Mouse (Mus musculus): ENCODE data around the gene Lrrc4. TPM values are rescaled to one million over a fixed set of nuclear protein-coding genes. Genes with fewer than 3 reads are reported as not detected.

The Lrrc4 gene
- polyA plus RNA-seq, 1 experiment from 2014 or later = 7.5 TPM

- H3K36me3 ChIP-seq (ENCODE audit: control insufficient read depth, insufficient read depth, low read length) = no peaks in the 10 kb centered on the region
- no peaks in the 10 kb centered on the region for H3K4me1 ChIP-seq (ENCODE audit: control insufficient read depth, insufficient read depth, low read length)
- no peak overlapping the region for H3K27ac ChIP-seq (replicated peaks; ENCODE audit: low read depth, low read length)
- no peaks in the 10 kb centered on the region for H3K9me3 ChIP-seq (ENCODE audit: control insufficient read depth, low read length)
- no peak overlapping the region for H3K4me2 ChIP-seq (ENCODE audit: low read length)
- H3K27me3 ChIP-seq (ENCODE audit: control insufficient read depth, insufficient read depth, low read length) = no peaks in the 10 kb centered on the region
- no peak for ATAC-seq (ENCODE audit: low FRiP score, low TSS enrichment)
- no peak for DNase-seq
- WGBS = 93% methylated on average over 6 of the region's 6 CpGs
- H3K9ac ChIP-seq (replicated peaks; ENCODE audit: low read length) = no peak overlapping the region
- H3K4me3 ChIP-seq (replicated peaks; ENCODE audit: low read depth, low read length) = no peak overlapping the region
Observed at GRCm38 (mm10) chr6:28803678-28804279, 27.8 kb downstream of the Lrrc4 start.

- no peaks in the 10 kb centered on the region for H3K27me3 ChIP-seq (ENCODE audit: control insufficient read depth, insufficient read depth, low read length)
- WGBS = 89% methylated on average over 3 of the region's 3 CpGs
- ATAC-seq (ENCODE audit: low FRiP score, low TSS enrichment) (no peak), DNase-seq (no peak)
- H3K4me3 ChIP-seq (replicated peaks; ENCODE audit: low read depth, low read length) = no peak overlapping the region
- H3K27ac ChIP-seq (replicated peaks; ENCODE audit: low read depth, low read length) = no peak overlapping the region
- H3K4me1 ChIP-seq (ENCODE audit: control insufficient read depth, insufficient read depth, low read length) = peaks cover under 1% of the 10 kb centered on the region; the same call in 1 of the 2 replicates
- 0 out of 2 replicates have a peak, but pooled peaks cover 2% of the 10 kb centered on the region for H3K36me3 ChIP-seq (ENCODE audit: control insufficient read depth, insufficient read depth, low read length)
- H3K9me3 ChIP-seq (ENCODE audit: control insufficient read depth, low read length) = no peaks in the 10 kb centered on the region
- H3K9ac ChIP-seq (replicated peaks; ENCODE audit: low read length) = no peak overlapping the region
- H3K4me2 ChIP-seq (ENCODE audit: low read length) = no peak overlapping the region
Observed at GRCm38 (mm10) chr6:28800976-28801375, 30.6 kb downstream of the Lrrc4 start.

- ATAC-seq (ENCODE audit: low FRiP score, low TSS enrichment) (no peak), DNase-seq (no peak)
- WGBS = 91% methylated on average over 2 of the region's 2 CpGs
Observed at GRCm38 (mm10) chr6:28799818-28800217, 31.7 kb downstream of the Lrrc4 start.

GRCm38 (mm10) chr6:28795792-28796515 is 35.6 kb downstream of the Lrrc4 start:
- Histone ChIP-seq H3K9ac (replicated peaks; ENCODE audit: low read length) (no peak overlapping the region; the same call in 1 of the 2 replicates), H3K4me2 (ENCODE audit: low read length) (0 out of 2 replicates have a peak overlapping the region, but pooled peaks have one; percentile 1), H3K36me3 (ENCODE audit: control insufficient read depth, insufficient read depth, low read length) (0 out of 2 replicates have a peak, but pooled peaks cover 2% of the 10 kb centered on the region), H3K9me3 (ENCODE audit: control insufficient read depth, low read length) (no peaks in the 10 kb centered on the region), H3K4me3 (replicated peaks; ENCODE audit: low read depth, low read length) (no peak overlapping the region), H3K4me1 (ENCODE audit: control insufficient read depth, insufficient read depth, low read length) (peaks cover 11% of the 10 kb centered on the region), H3K27ac (replicated peaks; ENCODE audit: low read depth, low read length) (peak overlapping the region; percentile 58), H3K27me3 (ENCODE audit: control insufficient read depth, insufficient read depth, low read length) (no peaks in the 10 kb centered on the region)
- WGBS = 67% methylated on average over 16 of the region's 16 CpGs
- DNase-seq (peak; percentile 38), ATAC-seq (ENCODE audit: low FRiP score, low TSS enrichment) (peak; percentile 14; the same call in 1 of the 2 replicates)

More at GRCm38 (mm10) chr6:28799818-28800217, 31.7 kb downstream of the Lrrc4 start:
- Histone ChIP-seq H3K9me3 (ENCODE audit: control insufficient read depth, low read length) (no peaks in the 10 kb centered on the region), H3K36me3 (ENCODE audit: control insufficient read depth, insufficient read depth, low read length) (0 out of 2 replicates have a peak, but pooled peaks cover 2% of the 10 kb centered on the region), H3K27ac (replicated peaks; ENCODE audit: low read depth, low read length) (no peak overlapping the region), H3K9ac (replicated peaks; ENCODE audit: low read length) (no peak overlapping the region), H3K4me3 (replicated peaks; ENCODE audit: low read depth, low read length) (no peak overlapping the region), H3K27me3 (ENCODE audit: control insufficient read depth, insufficient read depth, low read length) (no peaks in the 10 kb centered on the region), H3K4me2 (ENCODE audit: low read length) (no peak overlapping the region), H3K4me1 (ENCODE audit: control insufficient read depth, insufficient read depth, low read length) (peaks cover 11% of the 10 kb centered on the region)

- Histone ChIP-seq H3K27me3 (ENCODE audit: control insufficient read depth, insufficient read depth, low read length) (no peaks in the 10 kb centered on the region), H3K9me3 (ENCODE audit: control insufficient read depth, low read length) (no peaks in the 10 kb centered on the region), H3K4me2 (ENCODE audit: low read length) (0 out of 2 replicates have a peak overlapping the region, but pooled peaks have one; percentile 1), H3K27ac (replicated peaks; ENCODE audit: low read depth, low read length) (peak overlapping the region; percentile 58), H3K4me3 (replicated peaks; ENCODE audit: low read depth, low read length) (no peak overlapping the region), H3K9ac (replicated peaks; ENCODE audit: low read length) (no peak overlapping the region; the same call in 1 of the 2 replicates), H3K36me3 (ENCODE audit: control insufficient read depth, insufficient read depth, low read length) (0 out of 2 replicates have a peak, but pooled peaks cover 2% of the 10 kb centered on the region), H3K4me1 (ENCODE audit: control insufficient read depth, insufficient read depth, low read length) (peaks cover 11% of the 10 kb centered on the region)
- ATAC-seq (ENCODE audit: low FRiP score, low TSS enrichment) = peak; percentile 46; the same call in 1 of the 2 replicates
- WGBS = 15% methylated on average over 9 of the region's 9 CpGs
- DNase-seq = peak; percentile 65
Observed at GRCm38 (mm10) chr6:28795380-28795779, 36.2 kb downstream of the Lrrc4 start.

GRCm38 (mm10) chr6:28791809-28792208 is 39.7 kb downstream of the Lrrc4 start:
- DNase-seq (no peak), ATAC-seq (ENCODE audit: low FRiP score, low TSS enrichment) (no peak)
- H3K9ac ChIP-seq (replicated peaks; ENCODE audit: low read length) = no peak overlapping the region

GRCm38 (mm10) chr6:28791183-28791582 is 40.4 kb downstream of the Lrrc4 start:
- 16% methylated on average over 3 of the region's 3 CpGs for WGBS
- no peaks in the 10 kb centered on the region for H3K9me3 ChIP-seq (ENCODE audit: control insufficient read depth, low read length)
- no peak overlapping the region for H3K27ac ChIP-seq (replicated peaks; ENCODE audit: low read depth, low read length)
- no peak for DNase-seq
- ATAC-seq (ENCODE audit: low FRiP score, low TSS enrichment) = no peak
- no peak overlapping the region for H3K4me3 ChIP-seq (replicated peaks; ENCODE audit: low read depth, low read length)
- H3K4me2 ChIP-seq (ENCODE audit: low read length) = no peak overlapping the region
- H3K27me3 ChIP-seq (ENCODE audit: control insufficient read depth, insufficient read depth, low read length) = no peaks in the 10 kb centered on the region
- no peak overlapping the region for H3K9ac ChIP-seq (replicated peaks; ENCODE audit: low read length)
- H3K36me3 ChIP-seq (ENCODE audit: control insufficient read depth, insufficient read depth, low read length) = no peaks in the 10 kb centered on the region
- H3K4me1 ChIP-seq (ENCODE audit: control insufficient read depth, insufficient read depth, low read length) = peaks cover 11% of the 10 kb centered on the region

More at GRCm38 (mm10) chr6:28791809-28792208, 39.7 kb downstream of the Lrrc4 start:
- Histone ChIP-seq H3K36me3 (ENCODE audit: control insufficient read depth, insufficient read depth, low read length) (0 out of 2 replicates have a peak, but pooled peaks cover 2% of the 10 kb centered on the region), H3K27me3 (ENCODE audit: control insufficient read depth, insufficient read depth, low read length) (no peaks in the 10 kb centered on the region), H3K27ac (replicated peaks; ENCODE audit: low read depth, low read length) (no peak overlapping the region), H3K4me2 (ENCODE audit: low read length) (no peak overlapping the region), H3K9me3 (ENCODE audit: control insufficient read depth, low read length) (no peaks in the 10 kb centered on the region), H3K4me3 (replicated peaks; ENCODE audit: low read depth, low read length) (no peak overlapping the region), H3K4me1 (ENCODE audit: control insufficient read depth, insufficient read depth, low read length) (peaks cover 11% of the 10 kb centered on the region)
- 93% methylated on average over 3 of the region's 3 CpGs for WGBS

- no peak overlapping the region for H3K4me3 ChIP-seq (replicated peaks; ENCODE audit: low read depth, low read length)
- WGBS = 77% methylated on average over 4 of the region's 4 CpGs
- no peak for ATAC-seq (ENCODE audit: low FRiP score, low TSS enrichment)
- no peak overlapping the region for H3K4me2 ChIP-seq (ENCODE audit: low read length)
- no peaks in the 10 kb centered on the region for H3K27me3 ChIP-seq (ENCODE audit: control insufficient read depth, insufficient read depth, low read length)
- no peaks in the 10 kb centered on the region for H3K9me3 ChIP-seq (ENCODE audit: control insufficient read depth, low read length)
- H3K36me3 ChIP-seq (ENCODE audit: control insufficient read depth, insufficient read depth, low read length) = no peaks in the 10 kb centered on the region
- DNase-seq = no peak
- H3K27ac ChIP-seq (replicated peaks; ENCODE audit: low read depth, low read length) = no peak overlapping the region
- H3K9ac ChIP-seq (replicated peaks; ENCODE audit: low read length) = no peak overlapping the region
- no peaks in the 10 kb centered on the region for H3K4me1 ChIP-seq (ENCODE audit: control insufficient read depth, insufficient read depth, low read length)
Observed at GRCm38 (mm10) chr6:28789685-28790084, 41.9 kb downstream of the Lrrc4 start.
